Mouse (Mus musculus) testis, adult 2 months (tissue): ENCODE measurements around the gene Maml3. TPM values are rescaled to one million over a fixed set of nuclear protein-coding genes. Genes with fewer than 3 reads are reported as not detected.
A peak's percentile ranks its signal among the peaks of the same experiment; 100 is the strongest.

Experiments
- H3K27ac ChIP-seq: fragments of 200-500 bp; 2 replicates; pipeline ENCODE4 v1.5.1; 2012; ENCODE audit warnings: low read depth, low read length; ENCODE audit not compliant: control insufficient read depth, insufficient read depth
- H3K27me3 ChIP-seq: fragments of 200-500 bp; 2 replicates; pipeline ENCODE4 v1.6.1; 2012; ENCODE audit warnings: mild to moderate bottlenecking, low read length, moderate library complexity; ENCODE audit not compliant: control insufficient read depth, insufficient read depth
- H3K36me3 ChIP-seq: fragments of 200-500 bp; 2 replicates; pipeline ENCODE4 v1.6.1; 2012; ENCODE audit warnings: mild to moderate bottlenecking, low read length; ENCODE audit not compliant: control insufficient read depth, insufficient read depth
- H3K4me1 ChIP-seq: fragments of 200-500 bp; 2 replicates; pipeline ENCODE4 v1.6.1; 2012; ENCODE audit warnings: low read length; ENCODE audit not compliant: control insufficient read depth, insufficient read depth
- H3K4me3 ChIP-seq: fragments of 200-500 bp; 2 replicates; pipeline ENCODE4 v1.5.1; 2012; ENCODE audit warnings: low read depth, mild to moderate bottlenecking, low read length, moderate library complexity, mixed read lengths; ENCODE audit not compliant: control insufficient read depth
- CTCF ChIP-seq: fragments of 200-500 bp; IDR thresholded peaks from 2 replicates; pipeline ENCODE4 v1.5.1; 2012; ENCODE audit warnings: low read depth, mild to moderate bottlenecking, inconsistent platforms, low read length, moderate library complexity; ENCODE audit not compliant: control insufficient read depth, insufficient read depth, insufficient replicate concordance
- POLR2A ChIP-seq: fragments of 200-500 bp; IDR thresholded peaks from 2 replicates; pipeline ENCODE4 v1.6.1; 2012; ENCODE audit warnings: low read depth, mild to moderate bottlenecking, inconsistent platforms, low read length, moderate library complexity; ENCODE audit not compliant: control insufficient read depth
- polyA plus RNA-seq: library from polyadenylated mRNA; depleted of rRNA; stranded (reverse); fragments of >200 nt; gene quantifications from 2 replicates; pipeline ENCODE4 v1.2.3, GENCODE M21; 2012

Gene Maml3
- polyA plus RNA-seq, 1 experiment, result 2.9 TPM

- Histone ChIP-seq H3K4me1 (peaks cover 3% of the 10 kb centered on the region; the same call in 1 of the 2 replicates), H3K27ac (no peak overlapping the region), H3K36me3 (no peaks in the 10 kb centered on the region), H3K27me3 (no peaks in the 10 kb centered on the region), H3K4me3 (no peak overlapping the region)
- TF ChIP-seq CTCF (no peak), POLR2A (no peak)
Observed at GRCm38 (mm10) chr3:52061472-52062388, 43.1 kb downstream of the Maml3 start.

- TF ChIP-seq POLR2A (no peak), CTCF (no peak)
- peaks cover 3% of the 10 kb centered on the region; the same call in 1 of the 2 replicates for H3K4me1 ChIP-seq
- H3K4me3 ChIP-seq, result no peak overlapping the region
- H3K27me3 ChIP-seq, result no peaks in the 10 kb centered on the region
- no peak overlapping the region for H3K27ac ChIP-seq
- no peaks in the 10 kb centered on the region for H3K36me3 ChIP-seq
Observed at GRCm38 (mm10) chr3:52060886-52061285, 44.0 kb downstream of the Maml3 start.

GRCm38 (mm10) chr3:52051801-52052200, 53.1 kb downstream of the Maml3 start:
- no peaks in the 10 kb centered on the region for H3K36me3 ChIP-seq
- peaks cover 3% of the 10 kb centered on the region; the same call in 1 of the 2 replicates for H3K4me1 ChIP-seq
- H3K27me3 ChIP-seq, result no peaks in the 10 kb centered on the region
- TF ChIP-seq POLR2A, result no peak
- TF ChIP-seq CTCF, result no peak
- no peak overlapping the region for H3K4me3 ChIP-seq
- no peak overlapping the region for H3K27ac ChIP-seq

DNA sequence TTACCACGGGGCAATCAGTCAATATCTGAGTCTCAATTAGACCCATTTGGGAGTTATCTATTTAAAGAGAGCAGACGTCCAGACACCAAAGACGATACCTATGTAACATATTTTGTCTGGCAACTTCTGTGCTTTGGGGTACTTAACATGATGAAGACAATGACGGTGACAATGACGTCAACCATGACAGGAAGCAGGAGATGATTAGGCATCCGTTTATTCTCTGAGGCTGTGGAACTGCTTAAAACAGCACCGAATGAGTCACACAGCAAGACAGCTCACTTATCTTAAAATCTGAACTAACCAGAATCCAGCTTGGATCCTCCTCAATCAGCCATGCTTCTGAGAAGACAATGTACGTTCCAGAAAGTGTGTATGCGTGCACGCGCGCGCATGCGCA, 56.8 kb downstream of the Maml3 start:
- H3K27me3 ChIP-seq, result no peaks in the 10 kb centered on the region
- peaks cover 9% of the 10 kb centered on the region for H3K4me1 ChIP-seq
- no peak overlapping the region for H3K4me3 ChIP-seq
- H3K27ac ChIP-seq, result no peak overlapping the region
- H3K36me3 ChIP-seq, result no peaks in the 10 kb centered on the region
- TF ChIP-seq CTCF, result no peak
- no peak for TF ChIP-seq POLR2A

DNA sequence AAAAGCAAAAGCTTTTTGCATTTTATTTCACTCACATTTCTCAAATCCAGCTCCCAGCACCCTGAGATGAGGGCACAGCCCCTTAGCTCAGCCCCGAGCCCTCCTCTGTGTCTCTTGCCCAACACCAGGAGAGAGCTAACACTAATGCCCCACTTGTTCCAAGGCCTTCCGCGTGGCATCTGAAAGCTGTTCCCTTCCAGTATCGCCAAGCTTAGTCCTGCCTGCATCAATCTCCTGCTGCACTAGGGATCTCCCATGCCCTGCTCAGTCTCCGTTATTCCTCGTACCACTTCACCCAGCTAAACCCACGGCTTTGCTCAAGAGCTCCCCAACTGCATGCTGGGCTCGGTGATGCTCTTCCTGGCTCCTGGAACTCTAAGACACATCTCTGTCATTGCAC, 57.3 kb downstream of the Maml3 start:
- TF ChIP-seq CTCF, result no peak
- no peak for TF ChIP-seq POLR2A
- Histone ChIP-seq H3K4me1 (peaks cover 9% of the 10 kb centered on the region), H3K4me3 (no peak overlapping the region), H3K27ac (no peak overlapping the region), H3K27me3 (no peaks in the 10 kb centered on the region), H3K36me3 (no peaks in the 10 kb centered on the region)

GRCm38 (mm10) chr3:52046895-52047372, 57.9 kb downstream of the Maml3 start:
- H3K4me3 ChIP-seq, result peak overlapping the region; percentile 43
- no peak; the same call in 1 of the 2 replicates for TF ChIP-seq POLR2A
- TF ChIP-seq CTCF, result no peak
- peak overlapping the region; percentile 63 for H3K27ac ChIP-seq
- no peaks in the 10 kb centered on the region for H3K36me3 ChIP-seq
- no peaks in the 10 kb centered on the region for H3K27me3 ChIP-seq
- H3K4me1 ChIP-seq, result peaks cover 9% of the 10 kb centered on the region

- TF ChIP-seq POLR2A, result 0 out of 2 replicates have a peak, but pooled peaks have one; percentile 16
- TF ChIP-seq CTCF, result no peak
- H3K27ac ChIP-seq, result peak overlapping the region; percentile 45
Observed at GRCm38 (mm10) chr3:52046027-52046700, 58.7 kb downstream of the Maml3 start.

DNA sequence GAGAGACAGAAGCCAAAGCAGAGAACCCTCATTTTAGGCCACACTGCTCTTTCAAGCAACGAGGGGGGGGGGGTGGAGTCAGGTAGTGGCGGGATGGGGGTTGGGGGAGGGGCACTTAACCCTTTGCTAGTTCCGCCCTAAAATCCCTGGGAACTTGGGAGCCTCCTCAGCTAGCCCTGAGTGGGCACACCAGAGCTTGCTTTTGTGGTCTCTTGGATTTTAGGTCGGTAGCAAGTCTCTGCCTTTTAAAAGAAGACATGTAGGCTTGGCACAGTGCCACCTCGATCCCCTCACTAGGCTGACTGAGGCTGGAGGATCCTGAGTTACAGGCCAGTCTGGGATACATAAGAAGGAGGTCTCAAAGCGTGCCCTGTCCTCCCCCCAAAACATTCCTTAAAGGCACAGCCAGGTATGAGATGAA, 59.6 kb downstream of the Maml3 start:
- H3K27ac ChIP-seq, result peak overlapping the region; percentile 45
- no peak overlapping the region for H3K4me3 ChIP-seq
- H3K4me1 ChIP-seq, result peaks cover 9% of the 10 kb centered on the region
- H3K27me3 ChIP-seq, result no peaks in the 10 kb centered on the region
- no peaks in the 10 kb centered on the region for H3K36me3 ChIP-seq
- no peak for TF ChIP-seq CTCF
- no peak for TF ChIP-seq POLR2A

More at GRCm38 (mm10) chr3:52046027-52046700, 58.7 kb downstream of the Maml3 start:
- H3K4me3 ChIP-seq, result peak overlapping the region; percentile 3; the same call in 1 of the 2 replicates
- no peaks in the 10 kb centered on the region for H3K36me3 ChIP-seq
- H3K27me3 ChIP-seq, result no peaks in the 10 kb centered on the region
- H3K4me1 ChIP-seq, result peaks cover 9% of the 10 kb centered on the region
